ENCODE assay signal across 8 mouse cellular contexts in genomic region chr17:25114908-25115645, GRCm38 (mm10). TPM values are rescaled to one million over a fixed set of nuclear protein-coding genes. Genes with fewer than 3 reads are reported as not detected.
DNase-seq lines count a peak whose midpoint lies in the region; ATAC-seq and TF ChIP-seq lines count a peak whose summit lies in the region.

No protein-coding gene starts in this region.

- peak; percentile 37 for ATAC-seq in heart, postnatal 0 days (ENCODE audit: insufficient read depth, low read depth)
- ATAC-seq in liver, embryonic 13.5 days (ENCODE audit: low read depth) = peak; percentile 63
- peak; percentile 68 for ATAC-seq in stomach, embryonic 14.5 days (ENCODE audit: insufficient number of reproducible peaks, insufficient read depth, low FRiP score, low read depth)

- WGBS in spleen, adult 2 months = 13% methylated on average over 23 of the region's 23 CpGs
- WGBS in heart, postnatal 0 days = 11% methylated on average over 23 of the region's 23 CpGs
- WGBS in liver, embryonic 13.5 days (ENCODE audit: insufficient replicate concordance) = 9% methylated on average over 23 of the region's 23 CpGs
- WGBS in stomach, embryonic 14.5 days = 10% methylated on average over 23 of the region's 23 CpGs

- H3K4me2 ChIP-seq in heart, postnatal 0 days (ENCODE audit: low read depth, low read length) = peak overlapping the region; percentile 77
- H3K4me2 ChIP-seq in liver, embryonic 13.5 days = peak overlapping the region; percentile 100
- H3K4me2 ChIP-seq in stomach, embryonic 14.5 days (replicated peaks; ENCODE audit: low read depth, low read length) = peak overlapping the region; percentile 99

- no peaks in the 10 kb centered on the region; the same call in 1 of the 2 replicates for H3K36me3 ChIP-seq in spleen, adult 2 months (ENCODE audit: control insufficient read depth, insufficient read depth, low read length)
- peaks cover 9% of the 10 kb centered on the region; the same call in 1 of the 2 replicates for H3K36me3 ChIP-seq in heart, postnatal 0 days (replicated peaks; ENCODE audit: control insufficient read depth, insufficient read depth, low read length)
- peaks cover 21% of the 10 kb centered on the region for H3K36me3 ChIP-seq in liver, embryonic 13.5 days
- H3K36me3 ChIP-seq in stomach, embryonic 14.5 days (ENCODE audit: control insufficient read depth, insufficient read depth, low read length) = peaks cover 19% of the 10 kb centered on the region

- TF ChIP-seq CTCF in spleen, adult 2 months (IDR thresholded peaks at IDR 0.05; ENCODE audit: extremely low read depth, insufficient read depth, insufficient read length, insufficient replicate concordance) = no peak
- no peak for TF ChIP-seq CTCF in heart, postnatal 0 days (IDR thresholded peaks at IDR 0.05; ENCODE audit: low read depth)

- peak overlapping the region; percentile 56 for H3K9ac ChIP-seq in heart, postnatal 0 days (replicated peaks; ENCODE audit: low read depth, low read length)
- H3K9ac ChIP-seq in liver, embryonic 13.5 days = peak overlapping the region; percentile 82
- peak overlapping the region; percentile 47 for H3K9ac ChIP-seq in stomach, embryonic 14.5 days (replicated peaks; ENCODE audit: low read depth, low read length)

- DNase-seq in adrenal gland, postnatal 25 days = peak; percentile 28
- no peak for DNase-seq in adrenal gland, adult 18-20 months (ENCODE audit: low spot score in 2 of 2)
- peak; percentile 12 to 33 for DNase-seq in spleen, adult 2 months (ENCODE audit: low read depth in 1 of 2, low spot score in 2 of 2)
- DNase-seq in spleen, adult 18-20 months = no peak
- peak; percentile 29 for DNase-seq in heart, postnatal 0 days (ENCODE audit: low spot score)
- DNase-seq in liver, embryonic 13.5 days = no peak
- DNase-seq in urinary bladder, postnatal 25 days (ENCODE audit: low spot score) = no peak

- H3K27ac ChIP-seq in spleen, adult 2 months (ENCODE audit: insufficient read depth, low read length) = peak overlapping the region; percentile 80
- H3K27ac ChIP-seq in heart, postnatal 0 days (ENCODE audit: low read depth) = peak overlapping the region; percentile 88
- H3K27ac ChIP-seq in liver, embryonic 13.5 days = peak overlapping the region; percentile 85
- H3K27ac ChIP-seq in stomach, embryonic 14.5 days (ENCODE audit: low read length) = peak overlapping the region; percentile 94

- no peaks in the 10 kb centered on the region for H3K27me3 ChIP-seq in spleen, adult 2 months (ENCODE audit: control insufficient read depth, insufficient read depth, low read length)
- no peaks in the 10 kb centered on the region for H3K27me3 ChIP-seq in heart, postnatal 0 days (ENCODE audit: control insufficient read depth, insufficient read depth, low read length)
- no peaks in the 10 kb centered on the region for H3K27me3 ChIP-seq in liver, embryonic 13.5 days
- no peaks in the 10 kb centered on the region for H3K27me3 ChIP-seq in stomach, embryonic 14.5 days (ENCODE audit: control insufficient read depth, insufficient read depth, low read length)

- no peak for TF ChIP-seq POLR2A in spleen, adult 2 months (IDR thresholded peaks at IDR 0.05; ENCODE audit: low read depth, low read length)

- H3K9me3 ChIP-seq in heart, postnatal 0 days (replicated peaks; ENCODE audit: control insufficient read depth, low read length) = no peaks in the 10 kb centered on the region
- H3K9me3 ChIP-seq in liver, embryonic 13.5 days (replicated peaks) = no peaks in the 10 kb centered on the region
- H3K9me3 ChIP-seq in stomach, embryonic 14.5 days (ENCODE audit: control insufficient read depth, low read depth, low read length) = no peaks in the 10 kb centered on the region

- no peak for TF ChIP-seq EP300 in heart, postnatal 0 days (IDR thresholded peaks at IDR 0.05; ENCODE audit: low read depth)

- H3K4me1 ChIP-seq in spleen, adult 2 months (ENCODE audit: control insufficient read depth, insufficient read depth, insufficient read length) = peaks cover 8% of the 10 kb centered on the region; the same call in 1 of the 2 replicates
- H3K4me1 ChIP-seq in heart, postnatal 0 days (ENCODE audit: control insufficient read depth, insufficient read depth) = peaks cover 19% of the 10 kb centered on the region
- H3K4me1 ChIP-seq in liver, embryonic 13.5 days (replicated peaks) = peaks cover 37% of the 10 kb centered on the region
- H3K4me1 ChIP-seq in stomach, embryonic 14.5 days (ENCODE audit: control insufficient read depth, insufficient read depth, low read length) = peaks cover 4% of the 10 kb centered on the region; the same call in 1 of the 2 replicates

- H3K4me3 ChIP-seq in spleen, adult 2 months (ENCODE audit: extremely low read depth, insufficient read depth, insufficient read length) = peak overlapping the region; percentile 62
- peak overlapping the region; percentile 49 for H3K4me3 ChIP-seq in heart, postnatal 0 days (ENCODE audit: low read depth, low read length)
- peak overlapping the region; percentile 76 for H3K4me3 ChIP-seq in liver, embryonic 13.5 days (replicated peaks)
- H3K4me3 ChIP-seq in stomach, embryonic 14.5 days (ENCODE audit: low read depth, low read length) = peak overlapping the region; percentile 67

RNA-seq across cellular contexts. Expression of gene Telo2, which starts 0.7 kb away (rescaled TPM):
- total RNA-seq in adrenal gland, postnatal 25 days (2021) = 26.3 and 27.2 TPM in 2 replicates
- 10 to 100 TPM; 18.4 to 21.9 TPM for total RNA-seq in adrenal gland, adult 18-20 months (2021)
- 20.7 and 22.6 TPM in 2 replicates for polyA plus RNA-seq in spleen, adult 2 months (2012; rRNA removed)
- total RNA-seq in heart, postnatal 0 days (2014; rRNA removed; ENCODE audit: low replicate concordance) = 27.9 and 31.4 TPM in 2 replicates
- 13.2 and 15.3 TPM in 2 replicates for polyA plus RNA-seq in heart, postnatal 0 days (2015; fragmentation: Nextera tagmentation; extraction: Ambion mirVana)
- polyA plus RNA-seq in liver, embryonic 13.5 days (2015; fragmentation: Nextera tagmentation; extraction: Ambion mirVana) = 16.3 and 18.2 TPM in 2 replicates
- polyA plus RNA-seq in stomach, embryonic 14.5 days (2014; fragmentation: Nextera tagmentation; extraction: Ambion mirVana) = 38.2 and 40.5 TPM in 2 replicates

RNA-seq across cellular contexts. Expression of gene Ptx4, which starts 5.5 kb away (rescaled TPM):
- total RNA-seq in adrenal gland, postnatal 25 days (2021) = not detected in 2 replicates
- not detected for total RNA-seq in adrenal gland, adult 18-20 months (2021)
- not detected in 2 replicates for polyA plus RNA-seq in spleen, adult 2 months (2012; rRNA removed)
- total RNA-seq in heart, postnatal 0 days (2014; rRNA removed; ENCODE audit: low replicate concordance) = 0.12 TPM in 1 of 2 replicates, not detected in the other
- polyA plus RNA-seq in heart, postnatal 0 days (2015; fragmentation: Nextera tagmentation; extraction: Ambion mirVana) = 0.22 TPM in 2 replicates
- polyA plus RNA-seq in liver, embryonic 13.5 days (2015; fragmentation: Nextera tagmentation; extraction: Ambion mirVana) = 0.09 TPM in 1 of 2 replicates, not detected in the other
- polyA plus RNA-seq in stomach, embryonic 14.5 days (2014; fragmentation: Nextera tagmentation; extraction: Ambion mirVana) = 0.16 and 0.28 TPM in 2 replicates

RNA-seq across cellular contexts. Expression of gene Clcn7, which starts 18.1 kb away (rescaled TPM):
- 28.9 and 42.3 TPM in 2 replicates for total RNA-seq in adrenal gland, postnatal 25 days (2021)
- 10 to 100 TPM; 42.0 to 43.7 TPM for total RNA-seq in adrenal gland, adult 18-20 months (2021)
- 27.0 and 29.9 TPM in 2 replicates for polyA plus RNA-seq in spleen, adult 2 months (2012; rRNA removed)
- 15.4 and 20.3 TPM in 2 replicates for total RNA-seq in heart, postnatal 0 days (2014; rRNA removed; ENCODE audit: low replicate concordance)
- polyA plus RNA-seq in heart, postnatal 0 days (2015; fragmentation: Nextera tagmentation; extraction: Ambion mirVana) = 12.6 and 12.8 TPM in 2 replicates
- 9.1 and 12.8 TPM in 2 replicates for polyA plus RNA-seq in liver, embryonic 13.5 days (2015; fragmentation: Nextera tagmentation; extraction: Ambion mirVana)
- 19.7 and 20.4 TPM in 2 replicates for polyA plus RNA-seq in stomach, embryonic 14.5 days (2014; fragmentation: Nextera tagmentation; extraction: Ambion mirVana)

RNA-seq across cellular contexts. Expression of gene Tmem204, which starts 31.7 kb away (rescaled TPM):
- total RNA-seq in adrenal gland, postnatal 25 days (2021) = 27.7 and 31.5 TPM in 2 replicates
- total RNA-seq in adrenal gland, adult 18-20 months (2021) = 10 to 100 TPM; 43.2 to 45.6 TPM
- 37.6 and 46.7 TPM in 2 replicates for polyA plus RNA-seq in spleen, adult 2 months (2012; rRNA removed)
- 53.8 and 56.4 TPM in 2 replicates for total RNA-seq in heart, postnatal 0 days (2014; rRNA removed; ENCODE audit: low replicate concordance)
- 27.2 and 27.9 TPM in 2 replicates for polyA plus RNA-seq in heart, postnatal 0 days (2015; fragmentation: Nextera tagmentation; extraction: Ambion mirVana)
- polyA plus RNA-seq in liver, embryonic 13.5 days (2015; fragmentation: Nextera tagmentation; extraction: Ambion mirVana) = 5.2 and 5.6 TPM in 2 replicates
- polyA plus RNA-seq in stomach, embryonic 14.5 days (2014; fragmentation: Nextera tagmentation; extraction: Ambion mirVana) = 21.6 TPM in 2 replicates

RNA-seq across cellular contexts. Expression of gene Ccdc154, which starts 47.2 kb away (rescaled TPM):
- total RNA-seq in adrenal gland, postnatal 25 days (2021) = 0.15 TPM in 1 of 2 replicates, not detected in the other
- total RNA-seq in adrenal gland, adult 18-20 months (2021) = under 1 TPM; 0.10 to 0.13 TPM
- polyA plus RNA-seq in spleen, adult 2 months (2012; rRNA removed) = 0.04 TPM in 1 of 2 replicates, not detected in the other
- total RNA-seq in heart, postnatal 0 days (2014; rRNA removed; ENCODE audit: low replicate concordance) = not detected in 2 replicates
- not detected in 2 replicates for polyA plus RNA-seq in heart, postnatal 0 days (2015; fragmentation: Nextera tagmentation; extraction: Ambion mirVana)
- polyA plus RNA-seq in liver, embryonic 13.5 days (2015; fragmentation: Nextera tagmentation; extraction: Ambion mirVana) = not detected in 2 replicates
- polyA plus RNA-seq in stomach, embryonic 14.5 days (2014; fragmentation: Nextera tagmentation; extraction: Ambion mirVana) = 0.41 and 0.43 TPM in 2 replicates

Comparison
In these comparisons a context has a peak if more than half of its experiments do, and no peak if none do; other contexts are left out.
1. DNase-seq: peak in adrenal gland, postnatal 25 days (single experiment), spleen, adult 2 months (2 of 2) and heart, postnatal 0 days (single experiment); none in adrenal gland, adult 18-20 months (0 of 2), spleen, adult 18-20 months (0 of 2), liver, embryonic 13.5 days (single experiment) and urinary bladder, postnatal 25 days (single experiment).
2. Peak in every context shown above with its lines, with median percentiles within 50 percentile points of each other: H3K27ac ChIP-seq, H3K4me3 ChIP-seq, ATAC-seq, H3K4me2 ChIP-seq and H3K9ac ChIP-seq.